Mouse (Mus musculus) embryo, embryonic 10.5 days (tissue): ENCODE results near the gene Rab35.

Experiments
- DNase-seq: peaks from one replicate; pipeline ENCODE4 v3.0.0-alpha.2; 2015; ENCODE audit warnings: low spot score

The Rab35 gene

DNA sequence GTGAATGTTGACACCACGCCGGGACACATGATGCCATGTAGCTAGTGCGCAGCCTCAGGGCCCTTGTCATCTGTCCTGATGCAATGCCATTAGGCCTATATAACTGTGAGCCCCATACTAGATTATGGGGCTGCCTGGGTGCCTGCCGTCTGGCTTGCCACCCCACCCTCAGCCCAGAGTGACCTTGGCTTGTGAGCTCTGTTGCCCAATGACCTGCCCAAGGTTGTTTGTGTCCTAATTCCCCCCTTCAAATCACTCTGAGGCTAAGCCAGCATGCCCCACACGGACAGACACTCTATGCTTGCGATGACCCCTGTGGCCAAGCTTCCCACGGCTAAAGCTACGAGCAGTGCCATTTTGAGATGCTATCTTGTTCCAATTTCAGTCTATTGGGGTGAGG lies 18.0 kb downstream of the Rab35 start:
- no peak for DNase-seq

DNA sequence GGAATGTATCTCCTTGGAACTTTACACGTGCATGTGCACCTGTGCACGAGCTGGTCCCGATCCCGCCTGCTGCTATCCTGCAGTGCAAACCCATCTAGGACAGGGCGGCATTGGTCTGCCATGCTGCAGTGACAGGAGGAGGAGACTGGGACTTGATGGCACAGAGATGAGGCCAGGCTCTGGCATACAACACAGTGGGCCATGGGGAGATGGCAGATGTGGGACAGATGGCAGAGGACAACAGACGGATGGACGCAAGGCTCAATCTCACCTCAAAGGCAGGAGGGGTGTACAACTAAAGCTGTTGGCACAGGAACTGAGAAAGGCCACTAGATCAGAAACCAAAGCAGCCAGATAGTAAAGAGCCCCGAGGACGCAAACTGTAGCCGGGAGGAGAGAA lies 19.2 kb downstream of the Rab35 start:
- DNase-seq: no peak

GRCm38 (mm10) chr5:115651821-115652220 lies 20.1 kb downstream of the Rab35 start:
- DNase-seq: no peak

- DNase-seq: peak; percentile 99
Observed at GRCm38 (mm10) chr5:115652681-115653575, 21.2 kb downstream of the Rab35 start.

DNA sequence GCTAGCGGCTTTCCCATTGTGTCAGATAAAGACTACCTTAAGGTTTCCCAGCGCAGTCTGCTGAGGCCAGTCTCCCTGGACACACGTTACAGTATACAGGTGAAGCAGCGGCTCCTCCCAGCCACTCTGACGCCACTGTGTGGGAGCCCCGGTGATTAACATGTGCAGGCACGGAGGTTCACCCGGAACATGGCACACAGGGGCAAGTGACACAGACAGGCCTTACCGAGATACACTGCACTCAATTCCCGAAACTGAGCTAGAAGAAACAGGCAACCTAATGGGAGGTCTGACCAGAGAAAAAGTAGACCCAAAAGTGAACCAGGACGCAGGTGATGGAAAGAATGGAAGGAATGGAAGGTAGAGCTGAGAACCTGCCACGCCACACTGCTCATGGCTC lies 22.1 kb downstream of the Rab35 start:
- no peak for DNase-seq

GRCm38 (mm10) chr5:115656677-115657076 lies 25.0 kb downstream of the Rab35 start:
- no peak for DNase-seq

DNA sequence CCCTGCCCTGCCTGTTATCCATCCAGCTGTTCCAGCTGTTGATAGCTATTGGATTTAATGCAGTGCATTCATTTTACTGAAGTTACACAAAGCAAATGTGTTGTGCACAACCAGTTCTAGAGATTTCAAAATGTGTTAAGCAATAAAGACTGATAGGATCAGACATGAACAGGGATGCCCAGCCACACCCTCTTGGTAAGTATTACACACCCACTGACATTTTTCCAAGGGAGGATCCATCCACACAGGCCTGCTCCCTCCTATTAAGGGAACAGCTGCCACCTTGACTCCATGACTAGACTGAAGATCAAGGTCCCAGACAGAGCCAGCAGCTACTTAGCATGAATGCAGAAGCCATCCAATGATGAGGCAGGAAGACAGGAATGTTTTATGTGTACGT lies 25.5 kb downstream of the Rab35 start:
- DNase-seq: no peak

- no peak for DNase-seq
Observed at GRCm38 (mm10) chr5:115658352-115658751, 26.6 kb downstream of the Rab35 start.

DNA sequence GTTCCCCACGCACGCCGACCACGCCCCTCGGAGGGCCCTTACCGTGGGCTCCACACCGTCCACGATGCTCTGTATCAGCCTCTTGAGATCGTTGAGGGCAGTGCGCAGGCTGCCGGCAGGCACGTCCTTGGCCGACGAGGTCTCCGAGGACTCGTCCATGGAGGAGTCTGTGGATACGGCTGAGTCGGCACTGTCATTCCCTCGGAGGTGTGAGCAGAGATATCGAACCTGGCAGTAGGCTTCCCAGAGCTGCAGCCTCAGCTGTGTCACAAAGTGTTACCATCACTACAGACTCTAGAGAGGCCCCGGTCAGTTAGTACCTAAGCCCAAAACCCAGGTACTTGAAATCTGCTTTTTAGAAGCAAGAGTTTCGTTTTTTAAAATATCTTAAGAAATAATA lies 30.9 kb downstream of the Rab35 start:
- DNase-seq: no peak

- DNase-seq: no peak
Observed at GRCm38 (mm10) chr5:115666366-115667065, 34.8 kb downstream of the Rab35 start.

GRCm38 (mm10) chr5:115667210-115667609 lies 35.5 kb downstream of the Rab35 start:
- DNase-seq: no peak

DNA sequence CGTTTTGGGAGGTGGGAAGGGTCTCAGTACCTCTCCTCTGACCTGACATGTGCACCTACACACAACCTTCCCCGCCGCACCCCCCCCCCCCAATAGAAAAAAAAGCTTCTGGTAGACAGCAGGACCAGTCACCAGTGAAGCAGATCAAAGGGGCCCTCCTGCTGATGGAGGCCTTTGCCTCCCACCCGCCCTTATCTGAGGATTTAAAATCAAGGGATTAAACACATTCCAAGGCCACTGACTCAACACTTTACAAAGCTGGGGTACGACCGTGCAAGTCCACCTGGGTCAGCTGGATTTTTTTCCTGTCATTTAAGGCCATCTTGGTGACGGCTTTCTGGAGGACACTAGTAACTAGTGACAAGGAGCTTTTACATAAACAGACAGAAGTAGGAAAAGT lies 36.2 kb downstream of the Rab35 start:
- DNase-seq: peak; percentile 27

DNA sequence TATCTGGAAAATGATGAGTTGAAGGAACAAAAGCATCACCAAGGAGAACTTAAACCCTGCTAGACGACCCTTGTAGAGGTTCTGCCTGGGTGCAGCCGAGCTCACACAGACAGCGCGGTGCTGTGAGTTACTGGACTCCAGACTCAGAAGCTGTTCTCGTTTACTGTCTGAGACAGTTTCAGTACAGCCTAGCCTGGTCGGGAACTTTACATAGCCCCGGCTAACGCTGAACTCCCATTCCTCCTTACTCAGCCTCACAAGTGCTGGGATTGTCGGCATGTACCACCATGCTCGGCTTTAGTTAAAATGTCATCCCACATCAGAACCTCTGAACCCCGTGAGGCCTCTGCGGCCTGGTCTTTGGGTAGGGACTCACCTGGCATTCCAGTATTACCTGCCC lies 37.3 kb downstream of the Rab35 start:
- DNase-seq: no peak

GRCm38 (mm10) chr5:115669974-115670373 lies 38.3 kb downstream of the Rab35 start:
- DNase-seq: no peak

DNA sequence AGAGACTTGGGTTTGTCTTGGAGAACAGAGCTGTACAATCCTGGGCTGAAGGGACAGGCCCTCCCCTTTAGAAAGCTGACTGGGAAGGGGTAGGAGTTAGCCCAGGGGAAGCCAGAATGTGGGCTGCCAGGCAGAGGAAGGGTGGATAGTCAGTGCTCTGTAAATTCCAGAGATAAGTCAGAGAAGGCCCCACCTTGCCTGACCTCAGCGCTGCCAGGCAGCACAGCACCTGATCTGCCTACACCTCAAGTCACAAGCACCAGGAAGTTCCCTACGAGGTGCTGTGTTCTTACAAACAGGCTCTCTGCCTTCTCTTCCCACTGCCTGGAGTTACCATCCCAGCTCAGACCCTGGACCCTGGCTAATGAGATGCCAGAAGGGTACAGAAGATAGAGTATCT lies 38.7 kb downstream of the Rab35 start:
- no peak for DNase-seq

DNA sequence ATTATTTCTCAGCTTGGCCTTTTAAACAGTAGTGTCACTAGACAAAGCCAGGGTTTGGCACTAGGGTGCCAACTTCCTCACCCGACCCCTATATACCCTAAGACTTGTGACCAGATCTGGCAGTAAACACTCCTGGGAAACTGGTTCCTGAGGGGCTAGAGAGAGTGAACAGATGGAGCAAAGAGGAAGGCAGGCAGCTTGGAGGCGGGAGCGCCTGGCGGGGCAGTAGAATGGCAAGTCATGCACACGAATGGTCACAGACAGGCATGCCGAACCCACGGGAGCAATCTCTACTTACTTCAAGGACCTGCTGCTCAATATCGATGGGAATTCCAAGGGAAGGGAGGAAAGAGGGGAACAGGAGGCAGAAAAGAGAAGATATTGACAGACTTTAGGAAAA lies 40.1 kb downstream of the Rab35 start:
- DNase-seq: no peak

- DNase-seq: no peak
Observed at GRCm38 (mm10) chr5:115685126-115685525, 53.4 kb downstream of the Rab35 start.

DNA sequence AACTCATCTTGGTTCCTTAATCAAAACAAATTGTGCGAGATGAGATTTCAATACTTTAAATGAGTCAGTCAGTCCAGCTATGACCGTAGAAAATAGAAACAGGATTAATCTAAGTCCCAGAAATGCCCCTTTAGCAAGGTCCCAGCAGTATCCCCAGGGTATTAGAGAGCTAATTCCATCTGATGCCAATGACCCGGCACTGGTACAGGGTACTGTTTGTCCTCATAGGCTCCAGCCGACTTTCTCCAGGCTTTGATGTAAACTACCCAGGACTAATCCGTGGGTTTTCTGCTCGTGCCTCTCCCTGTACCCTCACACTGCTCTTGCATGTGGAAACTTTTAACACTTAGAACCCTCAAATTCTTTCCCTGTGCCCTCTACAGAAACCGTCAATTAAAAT lies 55.0 kb downstream of the Rab35 start:
- DNase-seq: no peak

DNA sequence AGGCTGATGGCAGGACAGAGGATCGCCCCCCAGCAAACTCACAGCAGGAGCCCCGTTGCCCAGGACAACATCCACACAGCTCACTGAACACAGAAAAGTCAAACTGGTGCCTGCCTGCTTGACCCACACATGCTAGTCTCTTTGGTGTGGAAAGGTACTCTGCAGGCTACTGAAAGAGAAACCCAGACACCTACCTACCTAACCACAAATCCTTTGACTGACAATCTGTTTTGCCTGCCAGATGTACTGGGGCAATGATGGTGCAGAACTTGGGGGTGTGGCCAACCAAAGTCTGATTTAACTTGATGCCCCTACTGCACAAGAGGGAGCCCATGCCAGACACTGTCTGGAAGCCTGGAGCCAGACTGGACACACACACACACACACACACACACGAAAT lies 61.6 kb downstream of the Rab35 start:
- DNase-seq: no peak

DNA sequence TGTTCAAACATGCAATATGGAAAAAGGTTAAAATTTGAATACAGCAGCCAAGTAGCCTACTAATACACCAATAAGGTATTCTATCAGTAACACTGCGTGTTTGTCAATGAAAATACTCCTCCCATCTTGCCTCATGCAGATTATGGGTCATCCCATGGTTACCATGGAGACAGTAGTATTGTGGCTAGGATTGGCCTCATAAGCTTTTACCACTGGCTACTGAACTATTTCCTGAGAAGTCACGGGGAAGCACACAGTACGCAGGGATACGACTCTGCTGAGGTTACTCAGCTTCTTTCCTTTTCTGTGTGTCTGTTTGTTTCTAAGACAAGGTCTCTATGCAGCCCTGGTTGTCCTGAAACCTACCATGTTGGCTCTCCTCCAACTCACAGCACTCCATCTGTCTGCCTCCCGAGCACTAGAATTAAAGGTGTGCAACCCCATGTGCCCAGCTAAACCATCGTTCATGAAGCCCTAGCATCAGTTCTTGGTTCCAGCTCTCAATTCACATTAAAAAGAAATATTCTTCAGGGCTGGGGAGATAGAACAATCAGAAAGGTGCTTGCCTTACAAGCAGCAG lies 63.6 kb downstream of the Rab35 start:
- no peak for DNase-seq

DNA sequence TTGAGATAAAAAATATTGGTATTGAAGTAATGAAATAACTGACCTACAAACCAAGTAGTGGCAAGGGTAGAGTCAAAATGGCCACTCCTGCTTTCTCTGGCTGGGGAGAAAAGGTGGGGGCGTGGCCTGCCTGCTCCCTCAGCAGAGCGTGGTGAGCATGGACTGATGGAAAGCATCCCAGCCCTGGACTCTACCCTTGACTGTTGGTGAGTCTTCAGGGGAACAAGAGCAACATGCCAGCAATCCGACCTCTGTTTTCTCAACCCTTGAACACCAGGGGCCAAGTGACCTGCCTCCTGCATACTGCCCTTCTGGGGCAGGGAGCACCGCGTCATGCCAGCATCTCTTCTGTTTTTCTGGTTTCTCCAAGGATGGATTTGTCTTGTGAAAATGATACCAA lies 65.1 kb downstream of the Rab35 start:
- no peak for DNase-seq
